Mouse (Mus musculus): ENCODE measurements at regions not wholly inside any gene's neighbourhood (a gene's known extent, or its start where the extent isn't known, plus 50 kb on each side); places are given as distances from the start of the nearest gene placed in this dataset.
A peak's percentile ranks its signal among the peaks of the same experiment; 100 is the strongest.
"Not testable (repeated sequence)": the region's sequence is repeated elsewhere in the genome, so short reads cannot be mapped to it uniquely, and the experiment has no call there.

DNA sequence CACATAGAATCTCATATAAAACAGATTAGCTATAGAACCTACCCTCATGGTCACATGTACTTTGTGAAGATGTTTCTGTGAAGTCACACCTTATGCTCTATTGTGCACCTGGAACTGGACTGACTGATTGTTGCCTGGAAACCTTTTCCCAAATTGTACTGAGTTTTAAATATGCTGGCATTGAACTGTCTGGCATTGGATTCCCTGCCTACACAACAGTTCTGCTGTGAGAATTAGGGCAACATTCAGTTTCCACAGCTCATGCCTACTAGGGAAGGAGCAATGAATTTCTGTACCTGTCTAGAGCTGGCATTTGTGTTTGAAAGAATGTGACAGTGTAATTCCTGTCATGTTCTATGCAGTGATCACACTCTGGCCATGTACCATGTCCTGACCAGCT is 60.4 kb upstream of the Poc5 start:
- DNase-seq (ENCODE audit: low spot score) = peak; percentile 25

DNA sequence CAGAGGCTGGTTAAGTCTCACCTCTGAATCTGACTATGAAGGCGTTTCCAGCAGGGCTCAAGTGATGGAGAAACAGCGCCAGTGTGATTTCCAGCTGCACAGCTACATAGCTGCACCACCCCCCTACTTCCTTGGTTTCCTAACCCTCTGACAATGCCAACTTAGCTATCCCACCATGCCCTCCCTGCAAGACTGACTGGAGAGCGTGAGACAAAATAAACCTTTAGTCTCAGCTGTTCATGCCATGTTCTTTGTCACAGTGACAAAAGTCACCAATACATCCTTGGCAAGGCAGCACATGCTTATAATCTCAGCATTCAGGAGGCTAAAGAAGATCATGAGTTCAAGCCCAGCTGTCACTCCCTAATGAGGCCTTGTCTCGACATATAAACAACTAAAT is 63.5 kb upstream of the Poc5 start:
- no peak for DNase-seq (ENCODE audit: low spot score)

DNA sequence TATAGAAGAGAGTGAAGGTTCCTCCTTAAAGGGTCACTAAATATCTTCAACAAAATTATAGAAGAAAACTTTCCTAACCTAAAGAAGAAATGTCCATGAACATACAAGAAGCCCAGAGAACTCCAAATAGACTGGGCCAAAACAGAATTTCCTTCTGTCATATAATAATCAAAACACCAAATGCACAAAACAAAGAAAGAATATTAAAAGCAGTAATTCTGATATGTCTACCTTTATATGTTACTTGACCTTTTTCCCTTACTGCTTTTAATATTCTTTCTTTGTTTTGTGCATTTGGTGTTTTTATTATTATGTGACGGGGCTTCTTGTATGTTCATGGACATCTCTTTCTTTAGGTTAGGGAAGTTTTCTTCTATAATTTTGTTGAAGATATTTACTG is 70.9 kb upstream of the Poc5 start:
- DNase-seq (ENCODE audit: low spot score) = not testable (repeated sequence)

DNA sequence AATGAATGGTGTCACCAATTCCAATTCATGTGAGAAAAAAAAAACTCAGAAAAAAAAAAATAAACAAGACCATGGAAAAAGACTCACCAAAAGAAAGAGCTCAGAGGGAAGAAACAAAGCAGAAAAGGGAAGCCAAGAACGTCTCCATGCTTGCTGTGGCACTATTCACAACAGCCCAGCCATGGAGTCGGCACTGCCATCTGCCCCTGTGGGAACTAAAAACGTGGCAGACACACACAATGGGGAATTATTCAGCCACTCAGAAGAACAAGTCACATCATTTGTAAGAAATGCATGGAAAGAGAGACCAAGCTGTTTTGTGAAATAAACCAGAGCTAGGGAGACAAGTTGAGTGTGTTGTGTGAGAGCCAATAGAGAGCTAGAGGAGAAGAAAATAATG is 74.9 kb upstream of the Poc5 start:
- no peak for DNase-seq (ENCODE audit: low spot score)

DNA sequence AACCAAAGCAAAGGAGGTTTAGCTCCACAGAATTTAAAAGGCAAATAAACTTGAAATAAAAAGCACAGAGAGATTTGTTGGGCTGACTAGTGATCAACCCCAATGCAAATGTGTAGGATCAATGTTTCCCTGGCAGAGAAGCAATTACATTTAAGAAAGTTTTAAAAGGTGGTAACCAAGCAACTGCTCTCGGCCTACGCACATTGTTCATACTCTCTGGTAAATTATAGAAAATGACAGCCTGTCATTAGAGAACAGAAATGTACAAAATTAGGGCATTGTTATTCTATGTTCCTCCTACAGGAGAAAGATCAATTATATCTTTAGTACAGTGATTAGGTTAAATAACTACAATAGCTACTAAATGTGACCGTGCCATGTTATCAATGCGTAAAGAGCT is 85.6 kb upstream of the Poc5 start:
- no peak for DNase-seq (ENCODE audit: low spot score)

DNA sequence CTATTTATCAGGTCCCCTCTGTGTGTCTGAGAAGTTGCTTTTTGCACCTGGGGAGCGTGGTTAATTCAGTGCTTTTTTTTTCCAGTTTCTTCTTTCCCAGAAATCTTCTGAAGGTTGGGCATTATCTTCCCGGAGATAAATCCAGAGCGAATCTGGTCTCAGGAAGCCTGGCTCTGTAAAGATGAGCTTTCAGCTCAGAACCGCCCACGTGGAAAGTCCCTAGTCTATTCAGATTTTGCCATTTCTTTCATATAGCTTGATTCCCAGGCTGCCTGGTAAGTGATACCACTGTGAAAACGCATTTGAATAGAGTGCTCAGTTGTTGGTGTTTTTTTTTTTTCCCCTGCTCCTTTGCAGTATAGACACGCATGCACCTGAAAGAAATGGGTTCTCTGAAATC is 100.3 kb upstream of the Poc5 start:
- DNase-seq (ENCODE audit: low spot score) = no peak

DNA sequence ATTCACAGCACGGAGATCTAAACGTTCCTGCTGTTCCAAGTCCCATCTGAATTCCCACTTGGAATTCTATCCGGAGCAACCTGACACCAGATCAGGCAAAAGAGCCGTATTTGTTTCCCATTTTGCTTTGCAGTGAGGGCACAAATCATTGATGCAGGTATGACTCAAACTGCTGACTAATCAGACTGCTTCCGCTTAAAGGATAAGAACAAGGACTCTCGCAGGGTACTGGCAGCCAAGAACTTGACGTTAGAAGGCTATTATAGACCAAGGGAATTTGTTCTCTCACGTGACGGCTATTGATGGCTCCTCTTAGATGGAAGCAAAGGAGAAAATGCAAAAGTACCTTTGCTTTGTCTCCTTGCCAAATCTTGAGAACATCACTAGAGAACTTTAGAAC is 118.1 kb upstream of the Poc5 start:
- no peak for DNase-seq (ENCODE audit: low spot score)

DNA sequence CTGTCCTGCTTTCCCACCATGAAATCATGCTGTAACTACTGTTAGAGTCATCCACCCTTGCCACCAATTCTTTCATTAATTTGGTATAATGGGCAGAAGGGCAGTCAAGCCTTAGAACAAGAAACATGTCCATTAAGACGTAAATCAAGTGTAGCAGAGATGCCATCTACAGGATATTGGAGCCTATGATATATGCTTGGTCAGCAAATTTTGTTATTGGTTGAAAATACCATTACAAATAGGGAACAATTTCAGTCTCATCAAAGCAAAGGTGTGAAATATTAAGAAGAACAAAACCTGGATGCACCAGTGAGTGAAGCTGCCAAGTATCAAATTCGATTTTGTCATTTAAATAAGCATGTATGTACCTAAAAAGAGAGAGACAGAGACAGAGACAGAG is 123.6 kb upstream of the Sv2c start:
- no peak for DNase-seq (ENCODE audit: low spot score)

DNA sequence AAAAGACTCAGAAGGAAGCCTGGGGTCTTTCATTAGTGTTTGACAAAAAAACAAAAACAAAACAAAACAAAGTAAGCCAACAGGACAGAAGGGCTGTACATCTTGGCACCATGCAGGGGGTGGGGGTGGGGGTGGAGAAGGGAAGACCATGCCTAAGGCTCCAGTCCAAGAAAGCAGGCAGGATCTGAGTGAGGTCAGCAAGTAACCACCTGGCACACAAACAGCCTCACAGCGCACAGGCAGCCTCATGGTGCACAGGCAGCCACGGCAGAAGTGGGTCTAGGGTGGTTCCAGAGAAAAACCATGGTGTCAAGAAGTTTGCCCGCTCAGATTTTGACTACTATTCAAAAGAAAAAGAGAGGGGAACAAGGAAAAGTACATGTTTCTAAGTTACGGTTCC is 122.0 kb upstream of the Sv2c start:
- no peak for DNase-seq (ENCODE audit: low spot score)

DNA sequence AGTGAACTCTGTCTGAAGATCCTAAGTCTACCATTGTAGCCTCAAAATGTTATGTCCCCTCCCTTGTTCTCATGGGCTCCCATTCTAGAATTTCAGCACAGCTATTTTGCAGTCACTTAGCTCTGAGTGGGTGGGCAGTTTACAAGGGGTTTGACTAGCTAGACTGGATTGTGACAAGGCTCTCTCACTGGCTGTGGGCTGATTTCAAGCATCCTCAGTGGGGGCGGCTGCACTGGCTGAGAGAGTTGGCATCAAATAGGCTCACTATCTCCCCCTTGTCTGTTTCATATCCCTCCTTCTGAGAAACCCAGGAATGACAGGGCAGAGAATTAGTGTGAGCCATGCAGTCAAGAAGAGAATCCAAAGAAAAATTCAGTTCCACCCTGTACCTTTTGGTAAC is 88.4 kb upstream of the Sv2c start:
- no peak for DNase-seq (ENCODE audit: low spot score)

DNA sequence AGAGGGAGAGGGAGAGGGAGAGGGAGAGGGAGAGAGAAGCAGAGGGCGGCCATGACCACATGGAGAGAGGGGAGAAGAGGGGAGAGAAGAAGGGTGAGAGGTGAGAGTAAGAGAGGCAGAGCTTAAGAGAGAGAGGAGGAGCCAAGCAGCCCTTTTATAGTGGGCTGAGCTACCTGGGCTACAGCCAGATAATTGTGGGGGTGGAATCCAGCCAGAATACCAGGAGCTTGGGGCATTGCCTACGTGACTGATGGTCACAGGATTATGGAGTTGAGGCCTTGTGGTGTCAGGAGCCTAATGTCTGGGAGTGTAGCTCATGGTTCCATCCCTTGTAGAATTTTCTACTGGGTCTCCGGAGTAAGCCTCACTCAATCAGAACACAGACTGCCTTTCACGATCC is 83.1 kb upstream of the Sv2c start:
- DNase-seq (ENCODE audit: low spot score) = no peak

DNA sequence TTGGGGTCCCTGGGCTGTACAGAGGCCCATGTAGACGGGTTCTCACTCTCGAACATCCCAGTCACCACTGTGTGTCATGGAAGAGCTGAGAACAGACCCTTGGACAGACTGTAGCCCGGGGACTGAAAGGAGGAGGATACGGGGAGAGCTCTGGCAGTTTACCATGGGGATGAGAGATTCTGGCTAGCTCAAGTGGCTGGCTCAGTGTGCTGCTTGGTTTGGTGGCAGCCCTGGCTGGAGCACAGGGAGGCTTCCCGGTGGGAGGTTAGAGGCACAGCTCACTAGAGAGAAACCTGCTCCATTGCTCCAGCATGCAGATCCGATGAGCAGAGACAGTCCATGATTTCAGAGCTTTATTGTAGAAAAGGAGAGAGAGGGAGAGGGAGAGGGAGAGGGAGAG is 82.7 kb upstream of the Sv2c start:
- no peak for DNase-seq (ENCODE audit: low spot score)

DNA sequence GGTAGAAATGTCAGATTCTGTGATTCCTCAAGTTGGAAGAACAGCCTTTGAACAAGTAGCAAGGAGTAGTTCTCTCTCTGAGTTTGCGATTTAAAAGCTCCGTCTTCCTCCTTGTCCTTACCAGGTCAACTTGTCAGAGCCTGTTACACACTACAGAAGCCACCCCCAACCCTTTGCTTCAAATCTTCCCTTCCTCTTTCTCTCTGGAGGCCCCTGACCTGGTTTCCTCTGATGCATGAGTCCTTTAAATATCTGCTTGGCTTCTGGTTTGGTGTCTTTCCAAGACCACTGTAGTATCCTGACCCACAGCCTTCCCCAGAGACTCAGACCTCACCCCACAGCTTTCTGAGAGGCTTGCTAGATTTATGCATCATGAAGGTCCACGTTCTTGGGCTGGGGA is 73.7 kb upstream of the Sv2c start:
- DNase-seq (ENCODE audit: low spot score) = no peak

DNA sequence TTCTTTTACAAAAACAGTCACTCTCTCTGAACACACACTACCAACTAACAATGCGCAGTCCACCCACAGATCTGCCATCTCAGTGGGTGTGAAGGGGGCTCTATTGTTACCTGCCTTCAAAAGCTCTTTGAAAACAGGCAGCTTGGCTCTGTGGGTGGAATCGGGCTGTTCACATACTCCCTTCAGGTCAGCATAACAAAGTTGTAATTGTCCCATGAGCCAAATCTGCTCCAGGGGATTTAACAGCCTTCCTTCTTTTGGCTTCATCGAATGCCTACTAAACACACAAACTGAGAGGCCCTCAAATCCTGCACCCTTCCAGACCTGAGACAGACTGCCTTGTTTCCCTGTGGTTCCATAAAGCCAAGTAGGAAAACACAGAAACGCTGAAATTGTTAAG is 56.2 kb upstream of the Sv2c start:
- DNase-seq (ENCODE audit: low spot score) = no peak
